Mouse (Mus musculus): Measurements from ENCODE around the gene Msi2.

Gene Msi2

DNA sequence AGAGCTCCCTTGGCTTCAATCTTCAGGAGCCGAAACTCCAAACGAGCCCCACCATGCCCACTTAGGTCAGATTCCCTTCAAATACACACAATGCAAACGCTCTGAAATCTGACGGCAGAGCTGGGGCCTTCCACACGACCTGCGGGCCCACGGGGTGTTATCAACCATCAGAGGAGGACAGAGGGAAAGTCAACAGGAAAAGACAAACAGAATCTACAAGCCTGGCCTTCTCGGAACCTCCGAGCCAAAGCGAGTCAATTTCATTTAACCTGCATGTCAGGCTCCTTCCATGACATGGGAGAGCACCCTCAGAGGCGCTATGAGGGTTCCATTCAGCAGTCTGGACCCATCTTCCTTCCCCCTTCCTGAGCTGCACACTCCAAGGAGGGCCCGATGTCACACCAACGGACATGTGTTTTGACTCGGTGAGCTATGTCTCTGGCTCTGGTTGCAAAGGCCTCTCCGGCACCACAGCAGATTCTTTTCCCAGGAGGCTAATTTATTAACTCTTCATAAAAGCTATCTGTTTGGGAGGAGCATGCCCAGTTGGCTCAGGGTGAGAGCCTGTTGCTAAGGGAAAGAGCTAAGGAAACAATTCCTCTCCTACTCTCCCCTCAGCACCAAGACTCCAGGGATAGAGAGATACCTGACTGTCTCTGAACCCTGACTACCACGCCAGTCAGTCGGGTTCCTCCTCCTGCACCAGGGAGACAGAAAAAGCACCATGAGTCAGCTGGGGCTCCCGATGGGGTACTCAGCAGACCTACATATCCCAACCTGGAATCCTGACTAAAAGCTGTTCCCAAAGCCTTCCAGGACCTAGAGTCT is 42.6 kb downstream of the Msi2 start:
- DNase-seq (ENCODE audit: low spot score) = no peak

GRCm38 (mm10) chr11:88674075-88674474 is 44.2 kb downstream of the Msi2 start:
- DNase-seq (ENCODE audit: low spot score) = no peak

- no peak for DNase-seq (ENCODE audit: low spot score)
These were observed 47.4 kb downstream of the Msi2 start for GRCm38 (mm10) chr11:88670925-88671324.

DNA sequence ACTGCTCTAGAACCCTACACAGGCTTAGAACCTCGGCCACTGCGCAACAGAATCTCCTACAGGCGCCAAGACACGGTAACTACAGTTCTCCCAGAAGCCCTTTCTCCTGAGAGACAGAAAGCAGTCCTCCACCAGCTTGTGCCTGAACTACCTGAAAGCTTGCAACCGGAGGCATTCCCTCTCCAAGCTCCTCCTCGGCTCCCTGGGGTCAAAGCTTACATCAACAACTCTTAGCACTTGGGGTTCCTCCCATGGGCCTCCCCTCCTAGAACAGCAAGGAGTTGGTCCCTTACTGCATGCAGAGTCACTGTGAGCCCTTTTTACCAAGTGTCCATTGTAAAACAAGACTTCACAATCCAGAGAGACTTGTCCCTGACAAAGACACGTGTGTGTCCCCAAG is 49.2 kb downstream of the Msi2 start:
- no peak for DNase-seq (ENCODE audit: low spot score)

DNA sequence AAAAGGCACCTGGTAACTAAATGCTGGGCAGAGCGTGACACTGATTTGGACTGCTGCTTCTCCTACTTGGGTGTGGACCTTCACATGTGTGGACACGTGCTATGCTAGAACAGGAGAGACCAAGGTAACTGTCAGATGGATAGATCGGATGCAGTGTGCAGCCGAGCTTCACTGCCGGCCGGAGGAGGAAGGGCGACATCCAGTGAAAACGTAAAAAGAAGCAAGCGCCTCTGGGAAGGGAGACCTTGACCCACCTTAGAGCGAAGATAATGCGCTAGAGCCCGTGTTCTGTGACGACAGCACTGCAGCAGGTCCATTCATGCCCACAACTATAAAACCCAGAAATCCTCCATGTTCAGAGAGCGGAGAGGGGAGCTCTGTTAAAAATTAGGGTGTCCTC is 50.0 kb downstream of the Msi2 start:
- no peak for DNase-seq (ENCODE audit: low spot score)

GRCm38 (mm10) chr11:88665799-88666198 is 52.5 kb downstream of the Msi2 start:
- no peak for DNase-seq (ENCODE audit: low spot score)

- DNase-seq (ENCODE audit: low spot score) = peak; percentile 27
These were observed 56.7 kb downstream of the Msi2 start for GRCm38 (mm10) chr11:88661444-88662180.

GRCm38 (mm10) chr11:88660404-88660803 is 57.9 kb downstream of the Msi2 start:
- DNase-seq (ENCODE audit: low spot score) = no peak

DNA sequence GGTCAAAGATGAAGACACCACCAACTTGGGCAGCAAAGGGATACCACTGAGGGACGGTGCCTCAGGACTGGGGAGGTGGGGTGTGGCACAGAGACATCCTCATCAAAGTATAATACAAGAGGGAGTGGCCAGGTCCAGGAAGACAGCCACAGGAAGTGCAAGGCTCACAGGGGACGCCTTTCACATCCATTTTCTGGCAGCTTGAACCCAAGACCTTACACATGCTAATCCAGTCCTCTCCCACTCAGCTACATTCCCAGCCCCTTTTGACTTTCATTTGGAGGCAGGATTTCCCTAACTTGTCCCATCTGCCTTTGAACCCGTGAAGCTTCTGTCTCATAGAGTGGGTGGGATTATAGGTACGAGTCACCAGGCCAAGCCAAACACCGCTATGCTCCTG is 59.4 kb downstream of the Msi2 start:
- DNase-seq (ENCODE audit: low spot score) = no peak

DNA sequence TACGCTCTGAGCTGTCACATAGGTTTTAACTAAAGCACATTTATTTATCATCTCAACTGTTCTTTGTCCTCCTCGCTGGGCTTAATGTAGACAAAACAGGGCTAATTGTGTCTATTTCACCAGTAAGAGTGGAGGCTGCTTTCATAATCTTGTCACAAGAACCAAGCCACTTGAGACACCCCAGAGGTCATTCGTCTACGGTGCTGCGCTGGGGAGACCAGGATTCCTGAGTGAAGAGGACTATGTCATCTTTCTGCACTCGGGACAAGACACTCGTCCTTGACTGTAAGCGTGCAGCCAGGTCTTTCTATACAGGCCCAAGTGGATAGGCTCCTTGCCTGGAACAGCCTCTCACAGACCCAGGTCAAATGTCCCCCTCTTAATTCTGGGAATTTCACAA is 62.5 kb downstream of the Msi2 start:
- no peak for DNase-seq (ENCODE audit: low spot score)

DNA sequence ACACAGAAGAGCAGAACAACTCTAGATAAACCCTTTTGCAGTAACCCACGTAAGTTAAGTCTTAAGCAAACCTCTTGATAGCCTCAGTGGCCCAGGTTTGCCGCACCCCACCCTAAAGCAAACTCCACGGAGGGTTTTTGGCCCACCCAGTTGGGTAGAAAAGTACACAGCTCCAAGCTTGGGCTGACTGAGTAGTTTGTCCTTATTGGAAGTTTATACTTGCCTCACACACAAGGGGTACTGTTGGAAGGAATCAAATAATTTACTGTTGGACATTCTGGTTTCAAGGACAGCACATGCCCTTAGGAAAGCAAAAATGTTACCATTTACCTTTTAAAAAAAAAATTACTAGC is 63.1 kb downstream of the Msi2 start:
- DNase-seq (ENCODE audit: low spot score) = no peak

- no peak for DNase-seq (ENCODE audit: low spot score)
These were observed 63.7 kb downstream of the Msi2 start for GRCm38 (mm10) chr11:88654391-88655213.

GRCm38 (mm10) chr11:88650275-88650674 is 68.0 kb downstream of the Msi2 start:
- no peak for DNase-seq (ENCODE audit: low spot score)

GRCm38 (mm10) chr11:88649009-88649408 is 69.3 kb downstream of the Msi2 start:
- DNase-seq (ENCODE audit: low spot score) = no peak

GRCm38 (mm10) chr11:88648407-88648806 is 69.9 kb downstream of the Msi2 start:
- no peak for DNase-seq (ENCODE audit: low spot score)

DNA sequence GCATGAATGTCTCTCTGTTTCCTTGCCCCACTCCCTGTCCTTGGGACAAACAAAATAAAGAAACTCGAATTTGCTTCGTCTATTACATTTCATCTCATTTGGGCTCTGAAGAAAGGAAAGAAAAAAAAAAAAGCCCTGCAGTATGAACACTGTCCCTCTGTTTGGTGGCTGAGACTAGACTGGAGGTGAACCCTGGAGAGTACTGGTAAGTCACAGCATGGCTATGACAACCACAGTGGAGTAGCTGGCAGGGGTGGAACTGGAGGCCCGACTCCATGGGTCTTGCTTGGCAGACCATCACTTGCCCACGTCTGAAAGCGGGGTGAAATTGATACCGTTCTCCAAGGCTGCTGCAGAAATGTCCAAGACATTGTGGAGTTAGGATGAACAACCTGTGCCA is 71.8 kb downstream of the Msi2 start:
- DNase-seq (ENCODE audit: low spot score) = no peak

DNA sequence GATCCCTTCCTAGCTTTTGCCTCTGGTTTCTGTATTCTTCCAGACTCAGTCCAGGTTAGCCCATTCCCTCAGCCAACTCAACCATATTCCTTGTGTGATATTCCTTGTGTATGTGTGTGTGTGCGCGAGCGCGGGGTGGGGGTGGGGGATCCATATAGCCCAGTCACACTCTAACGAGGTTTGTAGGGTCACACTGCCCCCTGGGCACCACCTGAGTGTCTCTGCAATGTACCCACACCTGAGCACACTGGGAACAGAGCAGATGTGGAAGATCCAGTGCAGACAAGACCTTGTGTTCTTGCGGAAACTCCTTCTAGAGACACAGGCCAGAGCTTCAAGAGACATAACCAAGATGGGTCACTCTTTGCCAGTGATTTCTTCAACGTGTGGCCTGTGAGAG is 72.5 kb downstream of the Msi2 start:
- no peak for DNase-seq (ENCODE audit: low spot score)

DNA sequence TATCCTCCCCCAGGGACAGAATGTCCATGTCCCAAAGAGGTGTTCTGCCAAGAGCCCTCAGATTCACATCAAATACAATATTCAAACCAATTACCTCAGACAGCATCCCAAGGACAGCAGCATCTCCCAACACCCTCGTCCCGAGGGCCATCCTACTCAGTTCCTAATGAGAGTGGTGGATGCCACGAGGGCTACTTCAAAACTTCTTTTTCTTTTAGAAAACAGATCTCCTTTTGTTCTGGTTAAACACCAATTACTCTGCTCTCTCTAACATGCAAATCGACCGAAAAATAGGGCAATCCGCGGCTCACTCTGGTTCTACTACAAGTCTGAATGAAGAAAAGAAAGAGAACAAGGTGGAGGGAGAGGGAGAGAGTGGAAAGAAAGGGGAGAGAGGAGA is 73.6 kb downstream of the Msi2 start:
- peak; percentile 41 for DNase-seq (ENCODE audit: low spot score)

- DNase-seq (ENCODE audit: low spot score) = no peak
These were observed 78.5 kb downstream of the Msi2 start for GRCm38 (mm10) chr11:88639862-88640261.

- no peak for DNase-seq (ENCODE audit: low spot score)
These were observed 79.3 kb downstream of the Msi2 start for GRCm38 (mm10) chr11:88638936-88639542.

DNA sequence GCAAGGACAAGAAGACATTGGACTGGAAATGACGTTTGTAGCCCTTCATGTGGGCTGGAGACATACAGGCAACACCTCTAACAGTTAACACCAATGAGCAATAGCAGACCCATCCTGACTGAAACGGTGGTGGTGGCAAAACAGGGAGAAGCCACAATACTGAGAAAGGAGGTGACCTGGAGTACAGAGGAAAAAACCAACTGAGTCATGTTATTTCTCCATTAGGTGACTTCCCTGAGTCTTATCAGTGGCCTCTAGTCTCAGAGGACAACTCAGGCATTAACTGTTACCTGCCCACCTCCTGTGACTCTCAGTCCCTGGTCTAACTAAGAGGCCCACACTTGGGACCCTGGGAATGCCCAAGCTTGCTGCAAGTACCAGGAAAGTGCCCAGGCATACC is 80.1 kb downstream of the Msi2 start:
- no peak for DNase-seq (ENCODE audit: low spot score)

DNA sequence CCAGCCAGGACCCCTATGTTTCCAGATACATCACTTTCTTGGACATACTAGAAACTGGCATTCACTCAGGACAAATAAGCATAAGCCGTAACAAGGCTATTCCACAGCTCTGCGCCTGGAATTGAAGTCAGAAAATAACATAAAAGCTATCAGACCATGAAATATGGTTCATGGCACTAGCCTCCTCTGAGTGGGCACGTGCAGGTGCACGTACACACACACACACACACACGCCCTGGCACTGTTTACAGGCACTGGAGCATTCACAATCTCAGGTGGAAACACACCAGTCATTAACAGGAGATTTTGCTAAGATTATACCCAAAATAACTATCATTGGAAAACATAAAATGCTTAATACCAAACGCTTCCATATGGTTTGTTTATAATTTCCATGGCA is 81.4 kb downstream of the Msi2 start:
- DNase-seq (ENCODE audit: low spot score) = no peak

Data from testis, postnatal 14 days (tissue).